Mouse (Mus musculus): ENCODE data around the gene Stk32c. TPM values are rescaled to one million over a fixed set of nuclear protein-coding genes. Genes with fewer than 3 reads are reported as not detected.

Stk32c gene
- polyA plus RNA-seq, 1 experiment from 2014 or later: 0.06 TPM

DNA sequence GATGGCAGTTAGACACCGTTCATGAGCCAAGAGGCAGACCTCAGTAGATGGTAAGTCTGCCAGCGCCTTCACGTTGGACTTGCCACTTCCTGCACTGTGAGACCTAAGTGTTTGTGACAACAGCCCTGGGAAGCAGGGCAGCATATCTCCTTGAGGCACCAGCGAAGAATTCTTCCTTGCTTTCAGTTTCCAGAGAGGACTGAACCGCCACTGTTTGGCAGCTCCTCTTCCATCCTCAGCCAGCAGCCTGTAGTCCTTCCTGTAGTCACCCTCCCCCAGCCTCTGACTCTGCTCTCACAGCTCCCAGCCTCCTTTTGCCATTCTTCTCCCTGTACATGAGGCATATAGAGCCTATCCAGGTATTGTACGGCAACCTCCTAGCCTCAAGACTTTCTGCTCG lies 60.2 kb downstream of the Stk32c start:
- H3K9ac ChIP-seq (replicated peaks; ENCODE audit: low read depth): no peak overlapping the region
- no peak overlapping the region for H3K27ac ChIP-seq (ENCODE audit: low read length)
- H3K4me1 ChIP-seq (ENCODE audit: insufficient read depth, low read depth, low read length): no peaks in the 10 kb centered on the region; the same call in 1 of the 2 replicates
- H3K27me3 ChIP-seq (replicated peaks; ENCODE audit: insufficient read depth, low read length): no peaks in the 10 kb centered on the region
- H3K9me3 ChIP-seq (ENCODE audit: low read length): no peaks in the 10 kb centered on the region
- ATAC-seq (0 out of 2 replicates have a peak, but pooled peaks have one; percentile 10), DNase-seq (ENCODE audit: low spot score) (peak; percentile 8)
- H3K4me2 ChIP-seq (replicated peaks; ENCODE audit: low read depth, low read length): no peak overlapping the region
- no peak for TF ChIP-seq CTCF (IDR thresholded peaks at IDR 0.05)
- TF ChIP-seq EP300 (IDR thresholded peaks at IDR 0.05): no peak
- no peak overlapping the region for H3K4me3 ChIP-seq (ENCODE audit: low read depth, low read length)
- no peaks in the 10 kb centered on the region for H3K36me3 ChIP-seq (ENCODE audit: insufficient read depth, low read length)
- 55% methylated on average over 7 of the region's 7 CpGs for WGBS

DNA sequence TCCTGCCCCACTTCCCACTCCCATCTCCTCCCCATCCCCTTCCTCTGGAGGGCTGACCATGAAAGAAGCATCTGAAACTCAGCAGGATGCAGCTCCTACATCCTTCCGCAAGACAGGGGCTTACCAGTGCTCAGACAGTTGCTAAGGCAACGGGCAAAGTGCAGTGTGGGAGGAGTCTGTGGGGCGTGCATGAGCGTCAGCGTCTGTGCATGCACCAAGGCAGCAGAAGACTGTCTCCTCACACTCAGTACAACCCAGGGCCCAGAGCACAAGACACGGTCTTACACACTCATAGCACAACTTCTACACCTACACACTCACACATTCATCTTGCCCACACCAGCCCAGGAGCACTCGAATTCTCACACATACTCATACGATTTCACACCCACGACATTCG lies 62.0 kb downstream of the Stk32c start:
- no peak overlapping the region for H3K4me3 ChIP-seq (ENCODE audit: low read depth, low read length)
- no peak overlapping the region for H3K9ac ChIP-seq (replicated peaks; ENCODE audit: low read depth)
- H3K4me1 ChIP-seq (ENCODE audit: insufficient read depth, low read depth, low read length): 0 out of 2 replicates have a peak, but pooled peaks cover 2% of the 10 kb centered on the region
- no peak overlapping the region for H3K27ac ChIP-seq (ENCODE audit: low read length)
- DNase-seq (ENCODE audit: low spot score) (peak; percentile 27), ATAC-seq (peak; percentile 64)
- TF ChIP-seq CTCF (IDR thresholded peaks at IDR 0.05): no peak
- no peak overlapping the region for H3K4me2 ChIP-seq (replicated peaks; ENCODE audit: low read depth, low read length)
- H3K27me3 ChIP-seq (replicated peaks; ENCODE audit: insufficient read depth, low read length): no peaks in the 10 kb centered on the region
- WGBS: 22% methylated on average over 10 of the region's 10 CpGs
- no peaks in the 10 kb centered on the region for H3K9me3 ChIP-seq (ENCODE audit: low read length)
- no peaks in the 10 kb centered on the region for H3K36me3 ChIP-seq (ENCODE audit: insufficient read depth, low read length)

DNA sequence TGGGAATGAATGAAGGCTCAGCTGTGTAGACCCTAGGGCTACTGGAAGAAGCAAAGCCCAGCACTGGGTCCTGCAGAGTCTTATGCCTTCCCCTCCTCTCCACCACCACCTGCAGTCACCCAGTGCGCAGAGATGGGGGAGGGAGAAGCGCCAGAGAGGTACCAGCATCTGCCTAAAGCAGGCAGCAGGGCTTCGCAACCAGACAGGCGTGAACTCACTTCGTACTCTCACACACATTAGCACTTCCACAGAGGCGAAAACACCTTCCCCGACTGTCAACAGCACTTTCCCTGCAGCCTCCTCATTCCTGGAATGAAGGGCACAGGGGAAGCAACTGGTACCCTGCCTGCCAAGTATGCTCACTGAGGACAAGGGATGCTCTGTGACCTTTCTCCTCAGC lies 63.7 kb downstream of the Stk32c start:
- 36% methylated on average over 7 of the region's 7 CpGs for WGBS
- H3K9ac ChIP-seq (replicated peaks; ENCODE audit: low read depth): no peak overlapping the region

DNA sequence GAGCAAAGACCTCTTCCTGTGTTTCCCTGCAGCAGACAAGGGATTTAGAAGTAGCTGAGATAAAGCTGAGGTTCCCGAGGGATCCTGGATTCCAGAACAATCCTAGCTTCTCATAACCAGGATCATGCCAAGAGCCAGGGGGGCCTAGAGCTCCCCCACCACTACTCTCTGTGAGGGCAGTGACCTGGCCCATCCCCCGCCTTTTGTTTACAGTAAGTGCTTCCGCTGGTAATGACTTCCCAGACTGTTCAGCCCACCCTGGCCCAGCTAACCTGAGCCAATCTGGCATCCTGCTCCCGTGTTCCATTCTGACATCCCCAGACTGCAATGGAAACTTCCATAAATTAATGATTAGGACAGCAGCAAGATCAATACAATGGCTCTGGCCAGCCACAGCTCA lies 65.7 kb downstream of the Stk32c start:
- TF ChIP-seq CTCF (IDR thresholded peaks at IDR 0.05) (no peak), EP300 (IDR thresholded peaks at IDR 0.05) (no peak)

More for the DNA sequence above, 63.7 kb downstream of the Stk32c start:
- no peak overlapping the region for H3K4me3 ChIP-seq (ENCODE audit: low read depth, low read length)
- H3K4me1 ChIP-seq (ENCODE audit: insufficient read depth, low read depth, low read length): 0 out of 2 replicates have a peak, but pooled peaks cover 2% of the 10 kb centered on the region
- no peak for ATAC-seq
- no peaks in the 10 kb centered on the region for H3K36me3 ChIP-seq (ENCODE audit: insufficient read depth, low read length)
- no peak for DNase-seq (ENCODE audit: low spot score)
- no peak overlapping the region for H3K4me2 ChIP-seq (replicated peaks; ENCODE audit: low read depth, low read length)
- H3K27ac ChIP-seq (ENCODE audit: low read length): no peak overlapping the region
- TF ChIP-seq CTCF (IDR thresholded peaks at IDR 0.05) (no peak), EP300 (IDR thresholded peaks at IDR 0.05) (no peak)
- no peaks in the 10 kb centered on the region for H3K27me3 ChIP-seq (replicated peaks; ENCODE audit: insufficient read depth, low read length)
- no peaks in the 10 kb centered on the region for H3K9me3 ChIP-seq (ENCODE audit: low read length)

DNA sequence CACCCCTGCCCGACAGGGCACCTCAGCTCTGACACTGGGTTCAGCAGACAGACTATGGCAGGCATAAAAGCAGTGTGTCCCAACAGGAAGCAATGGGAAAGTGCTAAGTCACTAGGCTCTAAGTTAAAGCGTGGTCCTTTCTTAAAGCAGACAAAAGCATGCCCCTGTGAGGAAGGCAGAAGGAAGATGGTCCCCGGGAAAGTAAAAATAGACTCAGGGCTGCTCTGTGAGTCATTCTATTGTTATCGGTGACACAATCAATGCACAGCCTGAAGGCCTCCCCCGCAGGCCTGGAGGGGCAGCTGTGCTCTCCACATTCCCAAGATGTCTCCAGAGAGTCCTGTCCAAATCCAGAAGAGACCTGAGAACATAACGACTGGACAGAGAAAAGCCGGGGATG lies 67.2 kb downstream of the Stk32c start:
- 44% methylated on average over 7 of the region's 7 CpGs for WGBS
- ATAC-seq: 0 out of 2 replicates have a peak, but pooled peaks have one; percentile 23
- no peaks in the 10 kb centered on the region for H3K27me3 ChIP-seq (replicated peaks; ENCODE audit: insufficient read depth, low read length)

More for the DNA sequence above, 65.7 kb downstream of the Stk32c start:
- H3K36me3 ChIP-seq (ENCODE audit: insufficient read depth, low read length): no peaks in the 10 kb centered on the region
- no peak overlapping the region for H3K9ac ChIP-seq (replicated peaks; ENCODE audit: low read depth)
- ATAC-seq (no peak), DNase-seq (ENCODE audit: low spot score) (no peak)
- 23% methylated on average over 4 of the region's 4 CpGs for WGBS
- no peak overlapping the region for H3K27ac ChIP-seq (ENCODE audit: low read length)
- H3K4me3 ChIP-seq (ENCODE audit: low read depth, low read length): no peak overlapping the region
- no peaks in the 10 kb centered on the region for H3K9me3 ChIP-seq (ENCODE audit: low read length)
- no peaks in the 10 kb centered on the region for H3K27me3 ChIP-seq (replicated peaks; ENCODE audit: insufficient read depth, low read length)
- H3K4me2 ChIP-seq (replicated peaks; ENCODE audit: low read depth, low read length): no peak overlapping the region
- 0 out of 2 replicates have a peak, but pooled peaks cover 2% of the 10 kb centered on the region for H3K4me1 ChIP-seq (ENCODE audit: insufficient read depth, low read depth, low read length)

DNA sequence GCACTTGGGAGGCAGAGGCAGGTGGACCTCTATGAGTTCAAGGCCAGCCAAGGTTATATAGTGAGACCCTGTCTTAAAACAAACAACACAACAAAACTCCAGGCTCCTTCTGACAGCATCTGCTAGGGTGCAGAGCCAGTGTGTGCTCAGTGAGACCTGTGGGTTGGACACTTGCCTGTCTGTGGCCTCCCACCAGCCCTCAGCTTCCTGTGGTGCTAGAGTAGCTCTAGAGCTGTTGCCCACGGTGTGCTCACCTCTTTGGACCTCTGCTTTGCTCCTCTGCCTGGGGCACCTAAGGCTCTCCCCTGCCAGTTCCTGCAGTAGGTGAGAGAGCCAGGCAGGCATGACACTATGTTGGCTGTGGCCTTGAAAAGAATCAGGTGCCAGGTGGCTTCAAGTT lies 69.3 kb downstream of the Stk32c start:
- H3K36me3 ChIP-seq (ENCODE audit: insufficient read depth, low read length): no peaks in the 10 kb centered on the region
- no peaks in the 10 kb centered on the region for H3K9me3 ChIP-seq (ENCODE audit: low read length)
- no peak overlapping the region for H3K4me2 ChIP-seq (replicated peaks; ENCODE audit: low read depth, low read length)
- DNase-seq (ENCODE audit: low spot score): no peak
- H3K27ac ChIP-seq (ENCODE audit: low read length): no peak overlapping the region
- H3K4me3 ChIP-seq (ENCODE audit: low read depth, low read length): no peak overlapping the region
- 0 out of 2 replicates have a peak, but pooled peaks cover 2% of the 10 kb centered on the region for H3K4me1 ChIP-seq (ENCODE audit: insufficient read depth, low read depth, low read length)
- no peak overlapping the region for H3K9ac ChIP-seq (replicated peaks; ENCODE audit: low read depth)
- no peaks in the 10 kb centered on the region for H3K27me3 ChIP-seq (replicated peaks; ENCODE audit: insufficient read depth, low read length)
- TF ChIP-seq CTCF (IDR thresholded peaks at IDR 0.05): no peak
- WGBS: 47% methylated on average over 1 of the region's 1 CpGs
- ATAC-seq: no peak

More for the DNA sequence above, 67.2 kb downstream of the Stk32c start:
- Histone ChIP-seq H3K27ac (ENCODE audit: low read length) (no peak overlapping the region), H3K36me3 (ENCODE audit: insufficient read depth, low read length) (no peaks in the 10 kb centered on the region), H3K4me1 (ENCODE audit: insufficient read depth, low read depth, low read length) (0 out of 2 replicates have a peak, but pooled peaks cover 2% of the 10 kb centered on the region), H3K9ac (replicated peaks; ENCODE audit: low read depth) (no peak overlapping the region), H3K4me3 (ENCODE audit: low read depth, low read length) (no peak overlapping the region), H3K4me2 (replicated peaks; ENCODE audit: low read depth, low read length) (no peak overlapping the region), H3K9me3 (ENCODE audit: low read length) (no peaks in the 10 kb centered on the region)
- no peak for TF ChIP-seq EP300 (IDR thresholded peaks at IDR 0.05)
- TF ChIP-seq CTCF (IDR thresholded peaks at IDR 0.05): no peak
- DNase-seq (ENCODE audit: low spot score): no peak

Measured in lung, postnatal 0 days (tissue).